Mouse (Mus musculus): ENCODE measurements at regions not wholly inside any gene's neighbourhood (a gene's known extent, or its start where the extent isn't known, plus 50 kb on each side); places are given as distances from the start of the nearest gene placed in this dataset.

DNA sequence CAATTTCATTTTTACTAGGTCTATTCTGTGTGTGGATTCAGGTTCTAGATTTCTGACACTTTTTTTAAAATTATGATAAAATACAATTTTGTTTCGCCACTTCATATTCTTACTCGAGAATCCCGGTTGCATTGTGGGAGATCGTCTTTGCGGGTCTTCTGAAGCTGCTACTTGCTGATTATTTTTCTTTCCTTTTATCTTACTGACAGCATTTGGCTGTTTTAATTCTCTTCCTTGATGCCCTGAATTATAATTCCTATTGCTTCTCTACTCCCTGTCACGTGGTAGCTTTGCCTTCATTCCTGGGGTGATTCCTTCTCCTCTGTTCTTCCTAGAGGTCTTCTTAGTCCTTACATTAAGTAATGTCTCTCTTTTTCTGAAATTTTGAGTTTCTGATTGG is 193.8 kb upstream of the Tent5a start:
- no peak overlapping the region for H3K9ac ChIP-seq
- no peak overlapping the region for H3K4me2 ChIP-seq (replicated peaks)
- no peaks in the 10 kb centered on the region for H3K36me3 ChIP-seq
- H3K4me1 ChIP-seq = no peaks in the 10 kb centered on the region
- H3K27ac ChIP-seq = no peak overlapping the region
- WGBS = 90% methylated on average over 6 of the region's 6 CpGs
- H3K4me3 ChIP-seq = no peak overlapping the region
- no peak for ATAC-seq (ENCODE audit: low FRiP score, low read depth)
- no peaks in the 10 kb centered on the region for H3K9me3 ChIP-seq
- H3K27me3 ChIP-seq = no peaks in the 10 kb centered on the region

DNA sequence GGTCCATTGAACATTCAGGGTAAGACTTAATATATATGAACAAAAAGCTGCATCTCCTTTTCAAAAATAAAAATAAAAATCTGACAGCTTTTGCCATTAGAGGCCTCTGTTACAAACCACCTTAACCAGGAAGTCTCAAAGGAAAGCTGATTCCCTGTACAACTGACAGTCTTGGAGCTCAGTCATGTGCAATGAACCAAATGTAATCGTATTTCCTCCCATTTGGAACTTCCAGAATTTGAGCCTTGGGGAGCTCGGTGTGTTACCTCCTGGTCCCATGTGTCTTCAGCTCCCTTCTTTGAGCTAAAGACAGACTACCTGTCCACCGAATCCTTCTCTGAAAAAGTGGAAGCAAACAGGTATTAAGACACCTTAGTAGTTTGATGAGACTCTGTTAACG is 171.9 kb upstream of the Tent5a start:
- H3K4me2 ChIP-seq (replicated peaks) = no peak overlapping the region
- no peaks in the 10 kb centered on the region for H3K27me3 ChIP-seq
- H3K9me3 ChIP-seq = no peaks in the 10 kb centered on the region
- no peak overlapping the region for H3K27ac ChIP-seq
- H3K4me1 ChIP-seq = no peaks in the 10 kb centered on the region
- 86% methylated on average over 4 of the region's 4 CpGs for WGBS
- ATAC-seq (ENCODE audit: low FRiP score, low read depth) = no peak
- no peak overlapping the region for H3K9ac ChIP-seq
- H3K4me3 ChIP-seq = no peak overlapping the region
- H3K36me3 ChIP-seq = no peaks in the 10 kb centered on the region

GRCm38 (mm10) chr9:85497348-85497747 is 170.2 kb upstream of the Tent5a start:
- ATAC-seq (ENCODE audit: low FRiP score, low read depth) = no peak
- WGBS = 82% methylated on average over 1 of the region's 1 CpGs
- no peaks in the 10 kb centered on the region for H3K9me3 ChIP-seq

DNA sequence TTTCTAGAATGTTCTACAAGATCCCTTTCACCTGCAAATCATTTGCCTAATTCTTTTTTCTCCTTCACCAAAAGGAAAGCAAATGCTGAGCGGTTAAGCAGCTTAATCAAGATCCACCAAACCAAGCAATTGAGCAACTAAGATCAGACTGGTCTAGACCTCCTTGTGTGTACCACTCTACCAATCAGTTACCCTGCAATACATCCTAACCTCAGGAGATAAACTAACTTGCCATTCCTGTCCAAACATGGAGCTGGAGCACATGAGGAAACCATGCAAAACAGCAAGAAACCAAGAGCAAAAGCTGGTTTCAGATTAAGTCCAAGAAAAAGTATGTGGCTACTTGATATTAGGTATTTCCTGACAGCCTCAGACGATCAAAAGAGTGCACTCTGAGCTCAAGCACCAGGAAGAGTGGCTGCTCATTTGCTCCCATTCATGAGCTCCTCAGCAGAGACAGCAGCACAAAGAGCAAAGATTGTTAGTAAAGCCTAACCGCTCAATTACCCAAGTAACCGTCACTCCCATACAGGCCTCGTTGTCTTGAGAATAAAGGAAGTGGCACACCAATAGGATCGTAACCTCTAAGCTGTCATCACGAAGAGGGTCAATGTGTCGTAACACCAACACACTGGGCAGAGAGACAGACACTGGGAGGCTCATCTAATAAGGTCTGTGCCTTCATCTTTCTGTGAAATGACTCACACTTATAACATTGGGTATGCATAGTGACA is 169.5 kb upstream of the Tent5a start:
- no peak for ATAC-seq (ENCODE audit: low FRiP score, low read depth)
- Histone ChIP-seq H3K4me3 (no peak overlapping the region), H3K4me2 (replicated peaks) (no peak overlapping the region), H3K4me1 (no peaks in the 10 kb centered on the region), H3K9ac (no peak overlapping the region), H3K27me3 (no peaks in the 10 kb centered on the region), H3K27ac (no peak overlapping the region), H3K9me3 (no peaks in the 10 kb centered on the region), H3K36me3 (no peaks in the 10 kb centered on the region)
- 62% methylated on average over 8 of the region's 8 CpGs for WGBS

More at GRCm38 (mm10) chr9:85497348-85497747, 170.2 kb upstream of the Tent5a start:
- no peak overlapping the region for H3K27ac ChIP-seq
- no peaks in the 10 kb centered on the region for H3K4me1 ChIP-seq
- H3K9ac ChIP-seq = no peak overlapping the region
- no peaks in the 10 kb centered on the region for H3K27me3 ChIP-seq
- no peak overlapping the region for H3K4me3 ChIP-seq
- no peaks in the 10 kb centered on the region for H3K36me3 ChIP-seq
- H3K4me2 ChIP-seq (replicated peaks) = no peak overlapping the region

GRCm38 (mm10) chr9:85495056-85495455 is 167.9 kb upstream of the Tent5a start:
- H3K27ac ChIP-seq = no peak overlapping the region
- no peak overlapping the region for H3K4me2 ChIP-seq (replicated peaks)
- no peak overlapping the region for H3K9ac ChIP-seq
- ATAC-seq (ENCODE audit: low FRiP score, low read depth) = no peak
- no peaks in the 10 kb centered on the region for H3K36me3 ChIP-seq
- no peak overlapping the region for H3K4me3 ChIP-seq
- no peaks in the 10 kb centered on the region for H3K4me1 ChIP-seq
- 57% methylated on average over 4 of the region's 4 CpGs for WGBS
- no peaks in the 10 kb centered on the region for H3K27me3 ChIP-seq
- H3K9me3 ChIP-seq = no peaks in the 10 kb centered on the region

DNA sequence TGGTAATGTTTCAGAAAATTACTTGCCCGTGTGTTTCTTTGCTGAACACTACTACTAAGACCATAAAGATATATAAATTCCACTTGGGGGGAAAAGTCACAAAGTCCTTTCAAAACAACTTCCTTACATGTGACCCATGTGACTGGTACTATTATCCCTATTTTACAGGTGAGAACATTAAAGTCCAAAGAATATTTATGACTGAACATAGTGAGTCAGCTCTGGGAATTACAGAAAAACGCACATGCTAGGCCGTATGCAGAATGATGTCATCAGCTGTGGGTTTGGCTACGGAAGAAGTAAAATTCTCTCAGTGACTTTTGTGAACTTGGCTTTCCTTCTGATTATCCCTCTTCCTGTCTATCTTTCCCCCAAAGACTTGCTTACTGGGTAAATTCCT is 166.6 kb upstream of the Tent5a start:
- Histone ChIP-seq H3K27ac (no peak overlapping the region), H3K9ac (no peak overlapping the region), H3K9me3 (no peaks in the 10 kb centered on the region), H3K4me1 (no peaks in the 10 kb centered on the region), H3K36me3 (no peaks in the 10 kb centered on the region), H3K4me3 (no peak overlapping the region), H3K4me2 (replicated peaks) (no peak overlapping the region), H3K27me3 (no peaks in the 10 kb centered on the region)
- WGBS = 57% methylated on average over 4 of the region's 4 CpGs
- ATAC-seq (ENCODE audit: low FRiP score, low read depth) = no peak

GRCm38 (mm10) chr9:85490367-85490766 is 163.2 kb upstream of the Tent5a start:
- no peaks in the 10 kb centered on the region for H3K27me3 ChIP-seq
- WGBS = 85% methylated on average over 3 of the region's 3 CpGs
- H3K4me1 ChIP-seq = no peaks in the 10 kb centered on the region
- H3K4me2 ChIP-seq (replicated peaks) = no peak overlapping the region
- no peak overlapping the region for H3K27ac ChIP-seq
- no peak overlapping the region for H3K4me3 ChIP-seq
- no peaks in the 10 kb centered on the region for H3K9me3 ChIP-seq
- H3K9ac ChIP-seq = no peak overlapping the region
- no peaks in the 10 kb centered on the region for H3K36me3 ChIP-seq
- ATAC-seq (ENCODE audit: low FRiP score, low read depth) = no peak

DNA sequence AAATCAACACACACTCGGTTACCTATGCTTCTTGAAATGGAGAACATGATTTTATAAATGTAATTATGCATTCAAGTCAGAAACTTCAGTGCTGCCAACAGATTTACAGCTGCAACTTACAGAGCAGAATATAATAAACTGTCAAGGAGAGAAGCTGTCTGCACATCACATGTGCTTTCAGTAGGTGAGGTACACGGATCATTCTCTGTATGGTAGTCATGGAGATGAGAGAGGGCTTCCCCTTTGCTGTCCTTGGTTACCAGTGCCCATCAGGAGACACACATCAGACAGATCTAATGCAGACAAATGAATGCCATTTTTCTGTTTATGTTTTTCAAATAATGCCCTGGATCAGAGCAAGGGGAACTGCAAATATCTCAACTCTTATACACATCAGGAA is 160.8 kb upstream of the Tent5a start:
- no peaks in the 10 kb centered on the region for H3K9me3 ChIP-seq
- H3K27me3 ChIP-seq = no peaks in the 10 kb centered on the region
- no peak overlapping the region for H3K9ac ChIP-seq
- no peak for ATAC-seq (ENCODE audit: low FRiP score, low read depth)
- 53% methylated on average over 2 of the region's 2 CpGs for WGBS
- H3K27ac ChIP-seq = no peak overlapping the region
- no peaks in the 10 kb centered on the region for H3K4me1 ChIP-seq
- H3K4me2 ChIP-seq (replicated peaks) = no peak overlapping the region
- no peaks in the 10 kb centered on the region for H3K36me3 ChIP-seq
- no peak overlapping the region for H3K4me3 ChIP-seq

DNA sequence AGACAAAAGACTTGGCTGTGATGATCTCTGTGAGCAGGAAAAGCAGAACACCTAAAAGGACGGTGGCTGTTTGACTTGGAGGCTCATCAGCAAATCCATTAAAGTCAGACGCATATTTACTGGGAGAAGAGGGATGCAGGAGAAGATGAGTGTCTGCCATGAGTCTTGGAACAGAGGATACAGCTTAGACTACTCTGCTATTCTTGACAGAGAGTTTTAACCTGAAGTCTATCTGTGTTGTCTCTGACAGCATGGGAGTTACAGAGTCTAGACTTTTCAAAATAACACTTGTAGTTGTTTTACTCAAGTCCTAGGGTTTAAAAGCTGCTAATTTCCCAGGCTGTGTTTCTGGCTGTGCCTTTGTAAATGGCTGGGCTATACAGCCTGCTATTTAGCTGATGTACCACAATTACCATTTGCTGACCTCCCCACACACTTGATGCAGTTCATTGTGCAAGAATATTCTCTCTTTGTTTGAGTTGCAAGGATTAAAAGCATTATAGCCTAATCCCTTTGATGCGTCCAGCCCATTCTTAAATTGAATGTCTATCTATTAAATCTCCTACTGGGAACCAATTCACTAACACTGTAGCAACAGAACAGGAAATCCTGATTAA is 160.0 kb upstream of the Tent5a start:
- no peak overlapping the region for H3K4me2 ChIP-seq (replicated peaks)
- H3K9ac ChIP-seq = no peak overlapping the region
- H3K4me3 ChIP-seq = no peak overlapping the region
- H3K27ac ChIP-seq = no peak overlapping the region
- H3K27me3 ChIP-seq = no peaks in the 10 kb centered on the region
- H3K9me3 ChIP-seq = no peaks in the 10 kb centered on the region
- WGBS = 35% methylated on average over 3 of the region's 3 CpGs
- no peaks in the 10 kb centered on the region for H3K36me3 ChIP-seq
- H3K4me1 ChIP-seq = no peaks in the 10 kb centered on the region
- ATAC-seq (ENCODE audit: low FRiP score, low read depth) = no peak

DNA sequence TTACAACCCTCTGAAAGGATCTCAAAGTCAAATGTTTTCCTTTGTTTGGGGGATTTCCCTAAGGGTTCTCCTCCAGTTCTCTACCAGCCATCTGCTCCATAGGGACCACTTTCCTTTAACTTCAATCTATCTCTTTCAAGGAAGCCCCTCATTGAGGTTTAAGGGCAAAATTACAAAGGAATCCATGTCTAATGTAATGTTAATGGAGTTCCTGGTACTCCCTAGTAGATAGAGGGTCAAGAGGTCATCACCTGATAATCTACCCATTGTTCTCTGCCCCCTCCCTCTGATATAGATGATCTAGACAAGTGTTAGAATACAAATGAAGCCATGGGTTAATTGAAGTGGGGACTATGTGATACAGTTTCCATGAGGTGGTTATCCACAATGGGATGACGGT is 158.6 kb upstream of the Tent5a start:
- no peak overlapping the region for H3K27ac ChIP-seq
- 93% methylated on average over 1 of the region's 1 CpGs for WGBS
- H3K36me3 ChIP-seq = no peaks in the 10 kb centered on the region
- ATAC-seq (ENCODE audit: low FRiP score, low read depth) = no peak
- no peak overlapping the region for H3K4me3 ChIP-seq
- H3K9ac ChIP-seq = no peak overlapping the region
- no peak overlapping the region for H3K4me2 ChIP-seq (replicated peaks)
- H3K27me3 ChIP-seq = no peaks in the 10 kb centered on the region
- no peaks in the 10 kb centered on the region for H3K4me1 ChIP-seq
- H3K9me3 ChIP-seq = no peaks in the 10 kb centered on the region

GRCm38 (mm10) chr9:85483248-85483647 is 156.1 kb upstream of the Tent5a start:
- no peak for ATAC-seq (ENCODE audit: low FRiP score, low read depth)
- no peaks in the 10 kb centered on the region for H3K4me1 ChIP-seq
- H3K27me3 ChIP-seq = no peaks in the 10 kb centered on the region
- no peaks in the 10 kb centered on the region for H3K36me3 ChIP-seq
- H3K4me3 ChIP-seq = no peak overlapping the region
- no peak overlapping the region for H3K9ac ChIP-seq
- no peaks in the 10 kb centered on the region for H3K9me3 ChIP-seq
- no peak overlapping the region for H3K27ac ChIP-seq
- WGBS = 88% methylated on average over 4 of the region's 4 CpGs
- no peak overlapping the region for H3K4me2 ChIP-seq (replicated peaks)

DNA sequence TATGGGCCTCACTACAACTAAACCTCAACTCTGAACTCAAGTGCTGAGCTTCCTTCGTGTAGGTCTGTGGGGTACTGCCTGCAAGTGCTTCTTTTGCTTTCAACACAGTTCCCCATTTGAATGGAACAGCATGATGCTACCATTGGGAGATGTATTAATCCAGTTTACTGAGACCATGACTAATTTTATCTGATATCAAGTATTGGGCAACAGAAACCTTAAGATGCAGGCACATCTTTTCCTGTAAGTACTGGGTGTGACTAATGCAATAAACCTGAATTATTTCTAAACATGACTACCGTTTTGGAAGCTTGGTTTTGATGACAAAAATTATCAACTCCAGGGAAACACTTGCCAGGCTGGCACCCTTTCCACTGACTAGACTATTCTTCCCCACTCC is 153.4 kb upstream of the Tent5a start:
- WGBS = 82% methylated on average over 2 of the region's 2 CpGs
- H3K9me3 ChIP-seq = no peaks in the 10 kb centered on the region
- no peaks in the 10 kb centered on the region for H3K36me3 ChIP-seq
- no peak overlapping the region for H3K27ac ChIP-seq
- no peak overlapping the region for H3K9ac ChIP-seq
- H3K4me1 ChIP-seq = no peaks in the 10 kb centered on the region
- no peak overlapping the region for H3K4me2 ChIP-seq (replicated peaks)
- ATAC-seq (ENCODE audit: low FRiP score, low read depth) = no peak
- no peaks in the 10 kb centered on the region for H3K27me3 ChIP-seq
- H3K4me3 ChIP-seq = no peak overlapping the region

DNA sequence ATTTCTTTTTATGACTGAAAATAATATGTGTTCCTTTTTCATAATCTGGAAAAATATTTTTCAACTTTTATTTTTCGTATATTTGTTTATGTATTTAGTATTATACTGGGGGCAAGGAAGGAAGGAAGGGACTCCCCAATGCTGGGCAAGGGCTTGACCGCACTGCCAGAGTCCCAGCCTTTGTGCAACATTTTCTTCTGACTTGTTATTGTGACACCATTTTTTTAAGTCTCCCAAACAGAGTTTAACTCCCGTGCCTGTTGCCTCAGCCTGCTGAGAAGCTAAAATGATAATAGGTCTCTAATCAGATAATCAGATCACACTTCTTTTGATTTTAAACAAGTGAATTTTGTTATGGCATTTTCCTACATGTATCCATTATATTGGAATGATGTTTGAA is 148.1 kb upstream of the Tent5a start:
- no peaks in the 10 kb centered on the region for H3K27me3 ChIP-seq
- no peak overlapping the region for H3K9ac ChIP-seq
- H3K27ac ChIP-seq = no peak overlapping the region
- 85% methylated on average over 3 of the region's 3 CpGs for WGBS
- no peaks in the 10 kb centered on the region for H3K9me3 ChIP-seq
- ATAC-seq (ENCODE audit: low FRiP score, low read depth) = no peak
- no peaks in the 10 kb centered on the region for H3K36me3 ChIP-seq
- no peaks in the 10 kb centered on the region for H3K4me1 ChIP-seq
- no peak overlapping the region for H3K4me3 ChIP-seq
- no peak overlapping the region for H3K4me2 ChIP-seq (replicated peaks)

All from limb, embryonic 13.5 days (tissue).